Mouse (Mus musculus): ENCODE data around the gene Fam217b. TPM values are rescaled to one million over a fixed set of nuclear protein-coding genes. Genes with fewer than 3 reads are reported as not detected.

Gene Fam217b
- polyA plus RNA-seq, 1 experiment, result 13.9 TPM

- Histone ChIP-seq H3K27ac (replicated peaks; ENCODE audit: low read depth, low read length) (no peak overlapping the region), H3K4me1 (ENCODE audit: control insufficient read depth, insufficient read depth, insufficient read length, low read length) (no peaks in the 10 kb centered on the region), H3K4me3 (ENCODE audit: insufficient read depth, low read depth, low read length) (no peak overlapping the region)
These were observed 12.9 kb downstream of the Fam217b start for GRCm38 (mm10) chr2:178427181-178427580.

- H3K27ac ChIP-seq (replicated peaks; ENCODE audit: low read depth, low read length), result no peak overlapping the region
- no peaks in the 10 kb centered on the region for H3K4me1 ChIP-seq (ENCODE audit: control insufficient read depth, insufficient read depth, insufficient read length, low read length)
- no peak overlapping the region for H3K4me3 ChIP-seq (ENCODE audit: insufficient read depth, low read depth, low read length)
These were observed 13.9 kb downstream of the Fam217b start for GRCm38 (mm10) chr2:178428183-178428582.

GRCm38 (mm10) chr2:178428676-178429075, 14.4 kb downstream of the Fam217b start:
- Histone ChIP-seq H3K4me1 (ENCODE audit: control insufficient read depth, insufficient read depth, insufficient read length, low read length) (no peaks in the 10 kb centered on the region), H3K4me3 (ENCODE audit: insufficient read depth, low read depth, low read length) (no peak overlapping the region), H3K27ac (replicated peaks; ENCODE audit: low read depth, low read length) (no peak overlapping the region)

- Histone ChIP-seq H3K4me3 (ENCODE audit: insufficient read depth, low read depth, low read length) (no peak overlapping the region), H3K27ac (replicated peaks; ENCODE audit: low read depth, low read length) (no peak overlapping the region), H3K4me1 (ENCODE audit: control insufficient read depth, insufficient read depth, insufficient read length, low read length) (no peaks in the 10 kb centered on the region)
These were observed 15.1 kb downstream of the Fam217b start for GRCm38 (mm10) chr2:178429426-178429825.

- H3K27ac ChIP-seq (replicated peaks; ENCODE audit: low read depth, low read length), result no peak within 1 kb of the TSS
- no peaks in the 10 kb centered on the region for H3K4me1 ChIP-seq (ENCODE audit: control insufficient read depth, insufficient read depth, insufficient read length, low read length)
- H3K4me3 ChIP-seq (ENCODE audit: insufficient read depth, low read depth, low read length), result no peak within 1 kb of the TSS
These were observed 15.9 kb downstream of the Fam217b start, which contains the start of gene Cdh26 for GRCm38 (mm10) chr2:178430231-178430630. Gene Cdh26, plus strand, starts transcription at chr2:178430531.

GRCm38 (mm10) chr2:178433495-178433894, 19.2 kb downstream of the Fam217b start:
- no peaks in the 10 kb centered on the region for H3K4me1 ChIP-seq (ENCODE audit: control insufficient read depth, insufficient read depth, insufficient read length, low read length)
- no peak overlapping the region for H3K4me3 ChIP-seq (ENCODE audit: insufficient read depth, low read depth, low read length)
- no peak overlapping the region for H3K27ac ChIP-seq (replicated peaks; ENCODE audit: low read depth, low read length)

GRCm38 (mm10) chr2:178433903-178434302, 19.6 kb downstream of the Fam217b start:
- H3K27ac ChIP-seq (replicated peaks; ENCODE audit: low read depth, low read length), result no peak overlapping the region
- H3K4me1 ChIP-seq (ENCODE audit: control insufficient read depth, insufficient read depth, insufficient read length, low read length), result no peaks in the 10 kb centered on the region
- no peak overlapping the region for H3K4me3 ChIP-seq (ENCODE audit: insufficient read depth, low read depth, low read length)

GRCm38 (mm10) chr2:178437311-178437710, 23.0 kb downstream of the Fam217b start:
- H3K27ac ChIP-seq (replicated peaks; ENCODE audit: low read depth, low read length), result no peak overlapping the region
- no peaks in the 10 kb centered on the region for H3K4me1 ChIP-seq (ENCODE audit: control insufficient read depth, insufficient read depth, insufficient read length, low read length)
- no peak overlapping the region for H3K4me3 ChIP-seq (ENCODE audit: insufficient read depth, low read depth, low read length)

GRCm38 (mm10) chr2:178449386-178449785, 35.1 kb downstream of the Fam217b start:
- H3K4me3 ChIP-seq (ENCODE audit: insufficient read depth, low read depth, low read length), result no peak overlapping the region
- peak overlapping the region; percentile 30 for H3K27ac ChIP-seq (replicated peaks; ENCODE audit: low read depth, low read length)
- H3K4me1 ChIP-seq (ENCODE audit: control insufficient read depth, insufficient read depth, insufficient read length, low read length), result no peaks in the 10 kb centered on the region

GRCm38 (mm10) chr2:178450236-178450635, 35.9 kb downstream of the Fam217b start:
- H3K27ac ChIP-seq (replicated peaks; ENCODE audit: low read depth, low read length), result no peak overlapping the region
- no peak overlapping the region for H3K4me3 ChIP-seq (ENCODE audit: insufficient read depth, low read depth, low read length)
- H3K4me1 ChIP-seq (ENCODE audit: control insufficient read depth, insufficient read depth, insufficient read length, low read length), result 0 out of 2 replicates have a peak, but pooled peaks cover 3% of the 10 kb centered on the region

- H3K4me3 ChIP-seq (ENCODE audit: insufficient read depth, low read depth, low read length), result no peak overlapping the region
- H3K4me1 ChIP-seq (ENCODE audit: control insufficient read depth, insufficient read depth, insufficient read length, low read length), result peaks cover 6% of the 10 kb centered on the region; the same call in 1 of the 2 replicates
- no peak overlapping the region for H3K27ac ChIP-seq (replicated peaks; ENCODE audit: low read depth, low read length)
These were observed 36.6 kb downstream of the Fam217b start for GRCm38 (mm10) chr2:178450961-178451360.

GRCm38 (mm10) chr2:178454664-178455516, 40.6 kb downstream of the Fam217b start:
- no peak overlapping the region; the same call in 1 of the 2 replicates for H3K27ac ChIP-seq (replicated peaks; ENCODE audit: low read depth, low read length)
- H3K4me3 ChIP-seq (ENCODE audit: insufficient read depth, low read depth, low read length), result no peak overlapping the region
- H3K4me1 ChIP-seq (ENCODE audit: control insufficient read depth, insufficient read depth, insufficient read length, low read length), result peaks cover 6% of the 10 kb centered on the region; the same call in 1 of the 2 replicates

- Histone ChIP-seq H3K4me3 (ENCODE audit: insufficient read depth, low read depth, low read length) (no peak overlapping the region), H3K27ac (replicated peaks; ENCODE audit: low read depth, low read length) (no peak overlapping the region), H3K4me1 (ENCODE audit: control insufficient read depth, insufficient read depth, insufficient read length, low read length) (peaks cover 6% of the 10 kb centered on the region; the same call in 1 of the 2 replicates)
These were observed 43.1 kb downstream of the Fam217b start for GRCm38 (mm10) chr2:178457414-178457813.

GRCm38 (mm10) chr2:178460353-178460752, 46.0 kb downstream of the Fam217b start:
- H3K4me1 ChIP-seq (ENCODE audit: control insufficient read depth, insufficient read depth, insufficient read length, low read length), result peaks cover 3% of the 10 kb centered on the region; the same call in 1 of the 2 replicates
- H3K4me3 ChIP-seq (ENCODE audit: insufficient read depth, low read depth, low read length), result no peak overlapping the region
- no peak overlapping the region for H3K27ac ChIP-seq (replicated peaks; ENCODE audit: low read depth, low read length)

GRCm38 (mm10) chr2:178471546-178472480, 57.5 kb downstream of the Fam217b start:
- H3K27ac ChIP-seq (replicated peaks; ENCODE audit: low read depth, low read length), result no peak overlapping the region
- no peak overlapping the region for H3K4me3 ChIP-seq (ENCODE audit: insufficient read depth, low read depth, low read length)
- no peaks in the 10 kb centered on the region for H3K4me1 ChIP-seq (ENCODE audit: control insufficient read depth, insufficient read depth, insufficient read length, low read length)

Measured in brown adipose tissue, adult 24 weeks (tissue).